Mouse (Mus musculus): ENCODE data around the gene Clec3b.
A peak's percentile ranks its signal among the peaks of the same experiment; 100 is the strongest.

Gene Clec3b

DNA sequence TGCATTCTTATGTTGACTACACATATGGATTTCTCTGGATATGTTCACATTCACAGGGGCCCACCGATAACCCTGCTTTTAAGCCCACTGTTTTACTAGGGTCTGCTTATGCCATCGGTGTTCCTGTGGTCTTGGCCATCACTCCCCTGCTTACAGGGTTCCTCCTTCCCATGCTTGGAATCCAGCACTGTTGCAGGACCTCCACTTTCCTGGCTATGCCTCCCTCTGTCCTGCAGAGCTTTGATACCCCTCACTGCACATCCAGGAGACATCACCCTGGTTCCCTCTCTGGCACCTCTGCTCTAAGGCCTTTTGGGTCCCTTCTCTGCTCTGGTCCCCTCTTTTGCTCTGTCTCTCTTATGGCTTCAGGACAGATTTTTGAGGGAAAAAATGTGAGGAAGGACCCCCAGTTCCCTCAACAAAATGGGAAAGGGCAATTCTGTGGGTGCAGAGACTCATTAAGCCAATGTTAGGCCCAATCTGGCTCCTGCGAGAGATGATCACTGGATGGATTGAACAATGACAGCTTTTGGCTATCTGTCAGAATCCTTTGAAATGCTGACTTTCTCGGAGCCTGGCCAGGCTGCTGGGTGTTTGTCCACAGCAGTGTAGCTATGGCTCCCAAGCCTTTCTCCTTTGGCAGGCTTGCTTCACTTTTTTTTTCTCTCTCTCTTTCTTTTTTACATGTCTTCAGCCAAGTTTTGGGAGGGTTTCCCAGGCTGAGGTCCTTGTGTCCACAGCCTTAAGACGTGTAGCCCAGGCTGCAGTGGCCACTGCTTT, at the start of gene Clec3b:
TSS of gene Clec3b (plus strand) at position 706 of the 780 bp plus-strand sequence.
- DNase-seq, result peak; percentile 74

DNA sequence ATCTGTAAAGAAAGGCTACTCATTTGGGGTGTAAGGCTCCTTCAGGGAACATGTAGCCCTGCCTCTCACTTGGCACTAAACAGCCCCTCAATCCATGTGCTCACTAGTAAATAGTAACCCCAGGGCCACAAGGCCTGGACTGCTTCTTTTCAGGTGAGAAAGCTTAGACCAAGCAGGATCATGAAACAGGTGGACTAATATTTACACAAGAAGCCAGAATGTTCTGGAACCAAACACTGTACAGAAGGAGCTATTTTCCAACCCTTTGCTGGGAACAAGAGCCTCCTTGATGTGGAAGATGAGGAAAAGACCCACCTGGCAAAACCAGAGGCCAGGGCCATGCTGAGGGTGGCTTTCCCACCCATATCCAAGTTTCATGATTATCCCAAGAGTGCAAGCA, 47.3 kb upstream of the Clec3b start:
- DNase-seq, result no peak

DNA sequence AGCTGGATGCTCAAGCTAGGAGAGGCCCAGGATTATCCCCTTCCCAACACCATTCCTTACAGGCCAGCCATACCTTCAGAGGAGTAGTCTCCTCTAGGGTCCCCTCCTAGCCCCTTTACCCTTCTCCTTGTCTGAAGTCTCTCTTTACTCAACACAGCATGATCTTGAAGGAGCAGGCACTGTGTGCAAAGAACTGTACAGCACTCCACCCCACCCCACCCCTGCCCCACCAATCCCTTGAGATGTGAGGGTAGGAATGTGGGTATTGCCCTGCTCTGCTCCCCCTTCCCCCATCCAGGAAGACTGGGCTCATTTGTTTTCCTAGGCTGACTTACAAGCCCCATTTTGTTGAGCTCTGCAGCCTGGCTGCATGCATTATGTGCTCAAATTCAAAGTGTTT, 46.4 kb upstream of the Clec3b start:
- DNase-seq, result no peak

DNA sequence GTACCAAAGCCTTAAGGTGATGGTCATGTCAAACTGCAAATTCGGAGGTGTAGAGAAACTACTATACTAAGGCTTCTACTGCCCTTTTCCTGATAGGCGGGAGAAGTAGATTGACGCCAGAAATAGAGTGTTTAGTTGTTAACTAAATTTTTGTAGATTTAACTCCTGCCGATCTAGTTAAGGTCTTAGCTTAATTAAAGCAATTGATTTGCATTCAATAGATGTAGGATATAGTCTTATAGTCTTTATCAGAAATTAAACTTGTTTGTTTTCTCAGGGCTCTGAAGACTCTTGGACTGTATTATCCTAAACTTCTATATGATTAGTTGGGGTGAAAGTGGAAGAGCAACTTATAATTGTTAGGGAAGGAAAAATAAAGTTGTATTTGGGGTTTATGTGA, 43.6 kb upstream of the Clec3b start:
- DNase-seq, result no peak

DNA sequence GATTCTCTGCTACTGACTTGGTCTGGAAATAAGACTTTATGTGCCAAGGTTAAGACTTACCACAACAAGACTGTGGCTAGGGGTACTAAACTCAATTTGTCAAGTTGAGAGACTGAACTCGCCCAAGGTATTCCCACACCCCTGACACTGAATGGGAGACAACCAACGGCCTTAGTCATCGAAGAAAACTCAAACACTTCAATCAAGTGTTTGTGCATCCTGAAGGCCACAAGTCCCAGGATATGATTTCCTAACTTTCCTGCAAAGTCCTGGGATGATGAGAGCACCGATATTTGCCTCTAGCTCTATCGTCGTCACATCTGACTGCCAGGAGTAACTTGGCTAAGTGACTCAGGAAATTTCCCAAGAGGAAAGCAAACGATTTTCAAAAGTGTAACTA, 41.6 kb upstream of the Clec3b start:
- DNase-seq, result no peak

DNA sequence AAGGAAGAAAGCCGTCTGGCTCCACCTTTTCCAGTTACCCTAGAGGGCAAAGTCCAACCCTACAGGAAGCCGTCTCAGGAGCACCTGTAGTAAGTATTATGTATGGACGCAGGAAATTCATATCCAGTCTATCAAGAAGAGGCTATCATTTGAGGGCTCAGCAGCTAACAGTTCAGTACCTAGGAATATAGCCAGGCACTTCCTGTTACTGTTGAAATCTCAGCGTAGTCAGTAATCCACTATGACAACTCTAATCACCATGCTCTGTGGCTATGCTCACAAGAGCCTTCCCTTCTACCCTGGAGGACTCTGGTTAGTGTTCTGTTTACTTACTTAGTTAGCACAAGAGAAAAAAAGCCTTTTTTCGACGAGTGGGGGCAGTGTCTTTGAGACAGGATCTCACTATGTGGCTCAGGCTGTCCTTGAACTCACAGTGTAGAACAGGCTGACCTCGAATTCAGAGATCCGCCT, 39.0 kb upstream of the Clec3b start:
- DNase-seq, result peak; percentile 6

DNA sequence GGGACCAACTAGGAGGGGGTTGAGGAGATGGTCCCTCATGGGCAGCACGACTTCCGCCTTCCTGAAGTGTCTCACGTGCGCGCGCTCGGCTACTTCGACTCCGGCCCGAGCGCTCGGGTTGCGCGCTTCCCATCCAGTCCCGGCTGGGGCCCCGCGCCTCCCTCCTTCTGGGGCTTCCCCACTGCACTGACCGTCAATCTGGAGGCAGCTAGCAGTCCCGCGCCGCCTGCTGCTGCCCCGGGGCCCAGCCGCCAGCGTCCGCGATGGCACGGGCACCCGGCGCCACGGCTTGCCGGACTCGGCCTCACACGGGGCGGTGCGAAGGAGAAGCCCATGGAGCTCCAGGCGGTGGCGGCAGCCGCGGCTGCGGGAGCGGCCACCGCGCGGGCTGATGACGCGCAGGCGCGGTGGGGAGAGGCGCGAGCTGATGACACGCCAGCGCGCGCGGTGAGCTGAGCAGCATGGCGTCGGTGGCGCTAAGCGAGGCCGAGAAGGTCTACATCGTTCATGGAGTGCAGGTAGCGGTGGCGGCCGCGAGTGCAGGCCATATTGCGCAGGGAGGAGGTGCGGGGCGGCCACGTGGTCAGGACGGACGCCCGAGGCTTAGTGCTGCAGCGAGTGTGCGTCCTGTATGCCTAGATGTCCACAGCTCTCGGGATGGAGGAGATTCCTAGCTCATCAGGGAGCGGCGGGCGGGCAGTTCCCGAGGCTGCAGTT, 37.8 kb upstream of the Clec3b start, which contains the start of the genes Zdhhc3 and Exosc7:
TSS of gene Zdhhc3 (minus strand) at position 401 of the 717 bp plus-strand sequence.
TSS of gene Exosc7 (plus strand) at position 411 of the 717 bp plus-strand sequence.
- DNase-seq, result peak; percentile 82

DNA sequence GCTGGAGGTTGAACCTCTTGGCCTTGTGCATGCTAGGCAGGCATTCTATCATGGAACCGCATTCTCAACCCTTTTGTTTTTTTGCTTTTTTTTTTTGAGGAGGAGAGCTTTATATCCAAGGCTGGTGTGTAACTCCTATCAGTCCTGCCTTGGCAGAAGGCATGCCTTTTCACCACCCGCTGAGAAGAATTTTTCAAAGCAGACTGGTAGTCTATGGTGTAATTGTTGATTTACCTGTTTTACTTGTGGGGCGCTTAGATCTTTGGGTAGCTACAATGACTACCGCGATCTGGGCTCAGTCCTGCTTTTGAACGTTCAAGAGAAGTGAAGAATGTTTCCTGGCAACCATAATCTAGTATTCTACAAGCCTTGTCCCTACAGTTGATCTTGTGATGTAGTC, 36.8 kb upstream of the Clec3b start:
- DNase-seq, result no peak

DNA sequence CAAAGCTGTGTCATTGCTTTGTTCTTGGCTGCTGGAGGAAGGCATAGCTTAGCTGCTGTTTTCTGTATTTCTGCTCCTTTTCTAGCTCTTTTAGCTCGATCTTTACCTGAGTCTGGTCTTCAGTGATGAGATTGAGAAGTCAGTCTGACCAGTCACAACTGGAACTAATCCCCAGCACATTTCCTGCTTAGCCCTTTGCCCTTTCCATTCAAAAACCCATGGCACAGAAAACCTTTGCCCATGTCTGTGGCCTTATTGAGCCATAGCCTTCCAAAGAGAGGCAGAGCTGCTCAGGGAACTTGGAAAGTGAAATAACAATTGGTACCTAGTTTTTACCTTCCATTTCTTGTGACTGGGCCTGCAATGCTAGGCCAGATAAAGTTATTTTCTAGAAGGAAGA, 35.2 kb upstream of the Clec3b start:
- DNase-seq, result peak; percentile 8

DNA sequence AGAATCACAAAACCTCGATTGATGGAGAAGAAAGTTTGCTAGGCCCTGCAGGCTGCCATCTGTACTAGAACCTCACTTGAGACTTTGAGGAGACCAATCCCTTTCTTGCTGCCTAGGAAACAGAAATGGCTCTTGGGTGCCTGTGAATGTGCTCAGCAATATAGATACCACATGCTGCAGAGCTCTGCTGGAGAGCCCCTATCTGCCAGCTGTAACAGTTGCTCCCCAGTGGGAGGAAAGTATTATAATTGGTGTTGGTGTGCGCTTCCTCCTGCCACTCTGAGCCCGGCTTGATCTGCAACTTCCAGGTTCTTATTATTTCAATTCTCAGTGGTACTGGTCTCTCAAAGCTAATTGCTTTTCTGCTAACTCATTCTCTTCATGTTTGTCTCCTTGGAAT, 27.7 kb upstream of the Clec3b start:
- no peak for DNase-seq

DNA sequence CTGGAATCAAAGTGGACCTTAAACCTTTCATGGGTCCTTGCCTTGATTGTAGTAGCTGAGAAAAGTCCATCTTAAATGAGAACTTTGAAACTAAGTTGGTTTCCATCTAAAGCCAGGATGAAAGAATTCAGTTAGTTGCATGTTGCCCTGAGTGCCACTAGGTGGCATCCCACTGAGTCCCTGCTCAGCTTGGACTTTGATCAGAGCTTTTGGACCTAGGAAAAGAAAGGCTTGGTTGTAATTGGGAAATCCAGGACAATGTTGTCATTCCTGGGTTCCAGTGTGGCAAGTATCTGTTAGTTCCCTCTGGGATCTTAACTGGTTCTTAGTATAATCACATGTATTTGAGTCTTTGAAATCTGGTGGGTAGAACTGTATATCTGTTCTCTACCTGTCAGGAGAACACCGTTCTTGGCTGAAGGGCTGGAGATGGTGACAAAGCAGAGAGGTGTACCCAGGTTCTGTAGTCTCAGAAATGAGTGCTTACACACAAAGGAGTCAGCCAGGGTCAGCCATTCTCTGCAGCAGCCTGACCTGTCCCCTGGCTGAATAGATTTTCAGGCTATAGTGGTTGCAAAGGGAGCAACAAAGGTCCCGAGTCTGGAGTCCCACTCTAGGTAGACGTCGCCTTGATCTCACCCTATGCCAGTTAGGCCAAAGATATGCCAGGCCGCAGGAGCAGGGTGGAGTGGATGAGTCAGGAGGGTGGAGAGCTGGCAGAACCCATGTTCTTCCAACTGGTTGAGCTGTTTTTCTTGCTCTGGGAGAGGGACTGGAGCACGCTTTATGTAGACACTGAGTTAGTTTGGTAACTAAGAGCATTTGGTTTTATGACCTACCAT, 27.0 kb upstream of the Clec3b start:
- peak; percentile 36 for DNase-seq

DNA sequence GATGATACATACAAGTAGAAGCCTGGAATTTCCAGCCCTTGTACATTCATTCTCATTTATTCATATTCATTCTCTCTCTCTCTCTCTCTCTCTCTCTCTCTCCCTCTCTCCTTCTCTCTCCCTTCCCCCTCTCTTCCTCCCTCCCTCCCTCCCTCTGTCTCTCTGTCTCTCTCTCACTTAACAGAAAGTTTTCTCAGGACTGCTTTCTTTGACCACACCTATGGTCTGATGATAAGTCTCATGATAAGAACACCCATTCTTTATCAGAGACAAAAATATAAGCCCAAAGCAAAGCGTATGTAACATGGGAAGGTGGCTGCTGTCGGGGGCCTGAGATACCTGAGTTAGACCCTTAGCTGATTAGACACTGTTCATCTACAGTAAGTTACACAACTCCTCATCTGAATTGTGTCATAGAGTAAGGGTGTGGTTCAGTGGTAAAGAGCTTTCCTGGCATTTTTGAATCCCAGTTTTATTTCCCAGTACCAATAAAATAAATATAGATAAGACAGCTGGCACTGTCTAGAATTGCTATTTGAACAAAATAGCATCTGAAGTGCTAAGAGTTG, 26.2 kb upstream of the Clec3b start:
- no peak for DNase-seq

DNA sequence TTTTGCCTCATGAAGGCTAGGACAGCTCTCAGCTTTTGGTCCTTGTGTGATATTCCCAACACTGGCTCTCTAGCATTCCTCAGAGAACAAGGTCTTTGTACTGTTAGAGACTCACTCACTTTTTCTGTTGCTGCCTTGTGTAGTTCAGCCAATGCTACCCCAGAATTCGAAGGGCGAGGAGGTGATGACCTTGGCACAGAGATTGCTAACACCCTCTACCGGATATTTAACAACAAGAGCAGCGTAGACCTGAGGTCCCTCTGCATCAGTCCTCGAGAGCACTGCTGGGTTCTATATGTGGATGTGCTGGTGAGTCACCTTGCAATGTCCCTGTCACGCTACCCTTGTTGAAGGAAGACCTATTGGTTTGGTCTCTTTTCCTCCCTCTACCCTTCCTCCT, 23.1 kb upstream of the Clec3b start:
- no peak for DNase-seq

DNA sequence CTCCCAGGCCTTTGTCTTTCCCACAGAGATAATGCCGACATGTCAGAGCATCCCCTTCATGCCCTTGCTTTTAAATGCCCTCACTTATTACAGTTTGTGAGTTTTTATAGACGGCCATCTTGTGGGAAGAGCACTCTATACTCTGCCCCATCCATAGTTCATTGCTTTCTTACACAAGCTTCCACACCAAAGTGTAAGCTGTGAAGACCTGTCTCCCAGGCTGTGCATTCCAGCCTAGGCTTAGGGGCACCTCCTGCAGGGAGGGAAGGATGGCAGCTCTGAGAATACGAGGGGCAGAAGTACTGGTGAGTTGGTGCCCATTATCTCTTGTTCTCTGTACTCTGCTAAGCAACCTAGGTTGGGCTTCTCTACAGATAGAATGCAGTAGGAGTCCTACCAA, 17.8 kb upstream of the Clec3b start:
- DNase-seq, result no peak

DNA sequence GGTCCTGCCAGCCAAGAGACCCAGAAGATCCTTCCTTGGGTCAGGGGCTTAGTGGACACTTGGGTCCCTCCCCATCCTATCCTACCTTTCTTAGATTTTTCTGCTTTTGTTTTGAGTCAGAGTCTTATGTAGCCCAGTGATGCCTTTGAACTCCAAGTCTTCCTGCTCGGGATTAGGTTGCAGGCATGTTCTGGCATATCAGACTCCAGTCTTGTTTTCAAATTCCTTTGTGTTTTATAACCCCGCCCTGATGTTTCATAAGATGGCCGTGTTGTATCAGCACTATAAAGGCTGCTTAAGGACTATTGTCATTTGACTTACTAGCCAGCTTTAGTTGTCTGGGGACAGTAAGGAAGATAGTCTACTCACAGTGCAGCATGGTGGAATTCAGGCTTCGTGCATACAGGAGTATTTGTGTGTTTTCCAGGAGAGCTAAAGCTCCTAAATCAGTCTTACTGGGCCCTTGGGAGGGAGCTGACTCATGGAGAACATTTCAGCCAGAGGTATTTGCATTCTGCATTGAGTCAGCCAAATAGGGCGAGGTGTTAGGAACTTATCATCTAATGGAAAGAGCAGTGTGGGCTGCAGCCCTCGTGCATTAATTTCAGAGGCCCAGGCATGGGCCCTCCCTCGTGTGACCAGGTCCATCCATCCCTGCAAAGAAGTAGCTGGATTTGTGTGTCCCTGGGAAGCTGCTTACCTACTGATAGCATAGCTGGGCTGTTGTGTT, 13.6 kb upstream of the Clec3b start:
- no peak for DNase-seq

DNA sequence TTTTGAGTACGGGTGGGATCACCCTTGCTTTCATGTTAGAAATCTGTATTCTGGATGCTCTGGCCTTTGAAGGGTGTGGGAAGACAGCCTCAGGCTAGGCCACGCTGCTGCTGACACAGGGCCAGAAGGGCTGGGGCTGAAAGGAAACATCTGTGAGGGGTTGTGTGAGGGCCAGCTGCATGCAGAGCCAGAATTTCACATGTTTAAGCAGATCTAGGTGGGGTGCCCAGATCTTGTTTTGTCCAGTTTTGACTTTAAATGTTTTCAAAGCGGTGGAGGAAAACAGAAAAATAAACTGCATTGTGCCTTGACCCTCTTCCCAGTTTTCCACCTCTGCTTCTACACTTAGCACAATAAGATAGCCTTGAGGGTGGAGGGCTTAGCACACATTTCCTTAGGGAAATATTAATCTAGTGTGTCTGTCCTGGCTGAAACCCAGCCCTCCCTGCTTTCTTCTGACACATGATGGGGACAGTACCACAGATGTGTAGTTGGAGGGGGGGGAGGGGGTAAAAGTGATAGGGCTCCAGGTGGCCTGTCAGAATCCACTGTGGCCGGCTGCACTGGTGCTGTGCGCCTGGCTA, 11.8 kb upstream of the Clec3b start:
- DNase-seq, result peak; percentile 43

DNA sequence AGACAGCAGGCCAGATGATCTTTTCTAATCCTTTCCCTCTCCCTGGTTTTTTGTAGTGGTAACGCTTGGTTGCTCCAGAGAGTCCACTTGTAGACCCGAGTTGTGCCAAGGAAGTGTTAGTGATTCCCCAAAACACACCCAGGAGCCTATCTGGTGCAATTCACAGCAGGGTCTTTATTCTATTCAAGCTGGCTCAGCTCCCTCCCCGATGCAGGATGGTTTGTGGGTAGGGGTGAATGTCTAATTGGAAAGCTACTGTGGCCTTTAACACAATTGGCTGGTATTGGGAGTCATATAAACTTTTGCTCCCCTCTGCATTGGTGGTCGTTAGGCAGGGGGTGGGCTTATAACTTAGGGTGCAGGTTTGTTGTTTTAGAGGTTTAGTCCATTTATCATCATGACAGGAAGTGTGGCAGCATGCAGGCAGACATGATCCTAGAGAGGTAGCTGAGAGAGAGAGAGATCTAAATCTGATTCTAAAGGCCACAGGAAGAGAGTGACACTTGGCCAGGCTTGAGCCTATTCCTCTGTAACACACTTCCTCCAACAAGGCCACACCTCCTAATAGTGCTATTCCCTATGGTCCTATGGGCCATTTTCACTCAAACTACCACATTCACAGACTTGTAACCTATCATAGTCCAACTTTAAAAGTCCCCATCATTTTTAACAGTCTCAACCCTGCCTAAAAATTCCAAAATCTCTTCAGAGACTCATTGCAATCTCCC, 10.7 kb upstream of the Clec3b start:
- no peak for DNase-seq

DNA sequence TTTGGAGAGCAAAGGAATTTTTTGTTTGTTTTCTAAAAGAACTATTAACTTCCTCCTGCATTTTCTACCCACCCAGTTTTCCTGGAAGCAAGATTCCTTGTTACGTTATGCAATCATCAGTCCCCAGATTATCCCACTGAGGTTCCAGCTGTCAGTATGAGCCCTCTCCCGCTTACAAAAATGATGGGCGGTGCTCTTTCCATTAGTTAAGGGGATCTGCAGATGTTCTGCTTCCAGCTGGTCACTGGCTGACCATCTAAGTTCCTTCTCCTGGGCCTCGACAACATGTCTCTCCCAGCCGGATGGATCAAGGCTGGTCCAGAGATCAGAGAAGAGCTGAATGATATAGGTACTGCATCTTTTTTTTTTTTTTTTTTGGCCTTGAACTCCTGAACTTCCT, 2.3 kb upstream of the Clec3b start:
- no peak for DNase-seq

DNA sequence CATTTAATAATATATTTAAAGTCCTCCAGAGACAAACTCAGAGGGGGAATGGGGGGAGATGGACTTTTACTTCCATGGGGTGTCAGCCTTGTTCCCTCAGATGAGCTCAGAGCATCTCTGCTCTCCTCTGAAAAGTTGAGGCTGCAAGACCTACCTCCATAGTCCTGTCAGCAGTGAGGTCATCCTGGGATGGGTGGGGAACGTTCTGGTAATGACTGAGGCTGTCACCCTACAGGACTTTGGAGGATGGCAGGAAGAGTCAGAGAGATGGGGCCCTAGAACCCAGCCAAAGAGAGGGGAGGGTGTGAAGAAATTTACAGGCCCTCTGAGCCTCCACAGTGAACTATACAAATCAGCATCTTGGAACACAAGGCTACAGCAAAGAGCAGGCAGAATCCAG, 815 bp downstream of the Clec3b start:
- no peak for DNase-seq

DNA sequence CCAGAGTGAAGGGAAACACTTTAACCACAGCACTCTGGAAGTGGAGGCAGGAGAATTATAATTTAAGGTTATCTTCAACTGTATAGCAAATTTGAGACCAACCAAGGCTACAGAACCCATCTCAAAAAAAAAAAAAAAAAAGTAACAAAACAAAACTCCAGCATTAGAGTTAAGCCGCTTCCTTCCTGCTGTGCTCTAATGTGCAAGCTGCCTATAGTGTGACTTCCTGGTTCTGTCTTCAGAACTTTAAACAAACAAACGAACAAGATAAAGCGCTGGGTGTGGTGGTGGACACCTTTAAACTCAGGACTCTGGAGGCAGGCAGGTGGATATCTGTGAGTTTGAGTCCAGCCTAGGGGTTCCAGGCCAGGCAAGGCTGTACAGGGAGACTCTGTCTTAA, 1.3 kb downstream of the Clec3b start:
- DNase-seq, result no peak

DNA sequence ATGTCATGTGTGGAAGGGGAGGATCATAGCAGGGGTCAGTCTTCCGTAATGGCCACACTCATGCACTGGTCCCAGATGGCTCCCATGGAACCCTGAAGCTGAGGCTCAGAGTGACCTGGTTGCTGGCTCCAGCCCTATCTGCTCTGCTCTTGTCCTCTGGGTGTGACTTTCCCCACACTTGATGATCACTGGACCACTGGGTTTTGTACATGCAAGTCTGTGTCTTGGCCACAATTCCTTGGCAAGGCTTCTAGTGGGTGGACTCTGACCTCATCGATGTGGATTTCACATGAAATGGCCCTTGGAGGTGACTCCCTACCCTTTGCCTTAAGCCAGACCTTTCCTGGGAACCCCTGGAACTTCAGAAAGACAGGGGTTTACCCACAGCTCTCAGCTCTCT, 2.4 kb downstream of the Clec3b start:
- peak; percentile 57 for DNase-seq
